Mouse (Mus musculus) myocyte (in vitro differentiated cells): ENCODE measurements at regions not wholly inside any gene's neighbourhood (a gene's known extent, or its start where the extent isn't known, plus 50 kb on each side); places are given as distances from the start of the nearest gene placed in this dataset.

Source experiments
- H3K27me3 ChIP-seq: one replicate; pipeline ENCODE4 v1.6.1; 2011; ENCODE audit not compliant: control insufficient read depth, insufficient read depth, insufficient read length
- H3K36me3 ChIP-seq: one replicate; pipeline ENCODE4 v1.6.1; 2011; ENCODE audit not compliant: control insufficient read depth, insufficient read depth
- H3K4me2 ChIP-seq: one replicate; pipeline ENCODE4 v1.6.1; 2011; ENCODE audit warnings: low read depth, control low read depth
- H3K4me3 ChIP-seq: one replicate; pipeline ENCODE4 v1.5.1; 2011; ENCODE audit warnings: mild to moderate bottlenecking, control low read depth, moderate library complexity
- H3K79me2 ChIP-seq: one replicate; pipeline ENCODE4 v1.6.1; 2011; ENCODE audit not compliant: control insufficient read depth, insufficient read depth
- H3ac ChIP-seq: one replicate; pipeline ENCODE4 v1.6.1; 2011; ENCODE audit not compliant: control insufficient read depth, insufficient read length
- CEBPB ChIP-seq: IDR thresholded peaks from 2 replicates; pipeline ENCODE4 v1.6.1; 2011; ENCODE audit warnings: mild to moderate bottlenecking, moderate library complexity; ENCODE audit not compliant: poor library complexity, insufficient read depth, severe bottlenecking
- E2F4 ChIP-seq: IDR thresholded peaks from one replicate; pipeline ENCODE4 v1.6.1; 2011; ENCODE audit warnings: mild to moderate bottlenecking, control low read depth, moderate library complexity; ENCODE audit not compliant: insufficient read depth
- MAX ChIP-seq: IDR thresholded peaks from one replicate; pipeline ENCODE4 v1.6.1; 2011; ENCODE audit warnings: low read depth, mild to moderate bottlenecking, control low read depth
- MYOD1 ChIP-seq, 3 experiments: IDR thresholded peaks; one replicate each; pipeline ENCODE4 v1.6.1; 2011; ENCODE audit warnings: control low read depth in 2 of 3, low read depth in 2 of 3, mild to moderate bottlenecking in 2 of 3, moderate library complexity in 1 of 3; ENCODE audit not compliant: insufficient read length in 2 of 3, control insufficient read depth in 1 of 3
- MYOG ChIP-seq, 3 experiments: IDR thresholded peaks; one replicate each; pipeline ENCODE4 v1.6.1; 2011; ENCODE audit warnings: control low read depth in 2 of 3, low read depth in 2 of 3, mild to moderate bottlenecking in 2 of 3; ENCODE audit not compliant: insufficient read length in 2 of 3, control insufficient read depth in 1 of 3, insufficient read depth in 1 of 3
- POLR2A ChIP-seq: IDR thresholded peaks from one replicate; pipeline ENCODE4 v1.6.1; 2011; ENCODE audit warnings: low read depth, mild to moderate bottlenecking, control low read depth, moderate library complexity; ENCODE audit not compliant: insufficient read length
- POLR2AphosphoS2 ChIP-seq: IDR thresholded peaks from one replicate; pipeline ENCODE4 v1.6.1; 2011; ENCODE audit warnings: low read depth, control low read depth; ENCODE audit not compliant: insufficient read length
- REST ChIP-seq: IDR thresholded peaks from one replicate; pipeline ENCODE4 v1.6.1; 2011; ENCODE audit warnings: mild to moderate bottlenecking, control low read depth, moderate library complexity; ENCODE audit not compliant: insufficient read depth, insufficient read length
- SRF ChIP-seq: IDR thresholded peaks from one replicate; pipeline ENCODE4 v1.6.1; 2011; ENCODE audit warnings: low read depth; ENCODE audit not compliant: control insufficient read depth, insufficient read length
- TCF12 ChIP-seq: IDR thresholded peaks from one replicate; pipeline ENCODE4 v1.6.1; 2011; ENCODE audit warnings: mild to moderate bottlenecking, control low read depth; ENCODE audit not compliant: poor library complexity, insufficient read depth, severe bottlenecking
- TCF3 ChIP-seq: IDR thresholded peaks from one replicate; pipeline ENCODE4 v1.6.1; 2011; ENCODE audit warnings: low read depth, control low read depth; ENCODE audit not compliant: insufficient read length
- USF1 ChIP-seq: IDR thresholded peaks from one replicate; pipeline ENCODE4 v1.6.1; 2011; ENCODE audit warnings: low read depth, mild to moderate bottlenecking, control low read depth, moderate library complexity

- H3K4me3 ChIP-seq = no peak overlapping the region
- no peak overlapping the region for H3K4me2 ChIP-seq
- no peaks in the 10 kb centered on the region for H3K36me3 ChIP-seq
- H3K27me3 ChIP-seq = no peaks in the 10 kb centered on the region
- H3K79me2 ChIP-seq = no peaks in the 10 kb centered on the region
- H3ac ChIP-seq = no peak overlapping the region
- TF ChIP-seq E2F4 = no peak
- TF ChIP-seq TCF3 = no peak
- no peak for TF ChIP-seq USF1
- TF ChIP-seq MAX = no peak
- no peak for TF ChIP-seq POLR2A
- TF ChIP-seq REST = no peak
- no peak for TF ChIP-seq MYOD1 (IDR thresholded peaks at IDR 0.05; ENCODE audit: control insufficient read depth in 1 of 3, insufficient read length in 2 of 3, low read depth in 2 of 3)
- no peak for TF ChIP-seq TCF12
- no peak for TF ChIP-seq SRF
- TF ChIP-seq MYOG (IDR thresholded peaks at IDR 0.05; ENCODE audit: control insufficient read depth in 1 of 3, insufficient read depth in 1 of 3, insufficient read length in 2 of 3, low read depth in 2 of 3) = no peak
Observed at GRCm38 (mm10) chr15:27359271-27359670, 107.2 kb upstream of the Ank start.

- H3K27me3 ChIP-seq = no peaks in the 10 kb centered on the region
- no peaks in the 10 kb centered on the region for H3K79me2 ChIP-seq
- no peak for TF ChIP-seq E2F4
- TF ChIP-seq SRF = no peak
- TF ChIP-seq MYOD1 (IDR thresholded peaks at IDR 0.05; ENCODE audit: control insufficient read depth in 1 of 3, insufficient read length in 2 of 3, low read depth in 2 of 3) = no peak
- no peak for TF ChIP-seq CEBPB
- no peak for TF ChIP-seq POLR2AphosphoS2
- TF ChIP-seq TCF3 = no peak
- no peak for TF ChIP-seq MAX
- no peak for TF ChIP-seq USF1
- no peak for TF ChIP-seq POLR2A
- TF ChIP-seq MYOG (IDR thresholded peaks at IDR 0.05; ENCODE audit: control insufficient read depth in 1 of 3, insufficient read depth in 1 of 3, insufficient read length in 2 of 3, low read depth in 2 of 3) = no peak
- no peak for TF ChIP-seq TCF12
- no peak for TF ChIP-seq REST
- no peak overlapping the region for H3K4me3 ChIP-seq
- no peak overlapping the region for H3K4me2 ChIP-seq
- H3ac ChIP-seq = no peak overlapping the region
- no peaks in the 10 kb centered on the region for H3K36me3 ChIP-seq
Observed at GRCm38 (mm10) chr15:27374517-27374916, 92.0 kb upstream of the Ank start.

GRCm38 (mm10) chr15:27378601-27379094 lies 87.8 kb upstream of the Ank start:
- H3K4me3 ChIP-seq = no peak overlapping the region
- no peaks in the 10 kb centered on the region for H3K27me3 ChIP-seq
- no peaks in the 10 kb centered on the region for H3K79me2 ChIP-seq
- H3K36me3 ChIP-seq = no peaks in the 10 kb centered on the region
- TF ChIP-seq SRF (no peak), MYOD1 (IDR thresholded peaks at IDR 0.05; ENCODE audit: control insufficient read depth in 1 of 3, insufficient read length in 2 of 3, low read depth in 2 of 3) (no peak), TCF12 (no peak), MYOG (IDR thresholded peaks at IDR 0.05; ENCODE audit: control insufficient read depth in 1 of 3, insufficient read depth in 1 of 3, insufficient read length in 2 of 3, low read depth in 2 of 3) (no peak), TCF3 (no peak), CEBPB (no peak), USF1 (no peak), MAX (no peak), REST (no peak), POLR2A (no peak), POLR2AphosphoS2 (no peak), E2F4 (no peak)
- H3ac ChIP-seq = no peak overlapping the region
- peak overlapping the region; percentile 44 for H3K4me2 ChIP-seq

DNA sequence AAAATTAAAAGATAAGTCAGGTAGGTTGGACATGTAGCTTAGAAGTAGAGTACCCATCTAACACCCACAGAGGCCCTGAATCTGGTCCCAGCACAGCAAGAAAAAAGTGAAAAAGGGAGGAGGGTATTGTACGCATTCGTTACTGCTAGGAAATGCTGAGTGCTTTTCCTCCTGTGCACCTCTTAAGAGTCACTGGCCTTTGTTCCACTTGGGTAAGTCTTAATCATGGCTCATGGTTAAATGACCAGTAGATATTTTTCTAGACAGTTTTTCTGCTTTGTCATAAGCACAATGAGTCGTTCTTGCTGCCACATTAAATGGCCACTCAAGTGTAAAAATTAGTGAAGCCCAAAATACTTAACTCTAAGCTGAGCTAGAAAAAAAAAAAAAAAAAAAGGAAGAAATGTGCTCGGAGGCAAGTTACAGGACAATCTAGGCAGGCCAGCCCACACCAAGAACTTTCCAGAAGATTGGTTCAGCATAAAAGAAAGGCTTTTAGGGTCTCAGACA lies 86.0 kb upstream of the Ank start:
- TF ChIP-seq TCF3 (no peak), TCF12 (no peak), MYOG (IDR thresholded peaks at IDR 0.05; ENCODE audit: control insufficient read depth in 1 of 3, insufficient read depth in 1 of 3, insufficient read length in 2 of 3, low read depth in 2 of 3) (no peak), POLR2A (no peak), USF1 (no peak), SRF (no peak), MAX (no peak), E2F4 (no peak), POLR2AphosphoS2 (no peak), MYOD1 (IDR thresholded peaks at IDR 0.05; ENCODE audit: control insufficient read depth in 1 of 3, insufficient read length in 2 of 3, low read depth in 2 of 3) (no peak), REST (no peak), CEBPB (no peak)
- Histone ChIP-seq H3K36me3 (no peaks in the 10 kb centered on the region), H3K4me2 (peak overlapping the region; percentile 57), H3ac (no peak overlapping the region), H3K27me3 (no peaks in the 10 kb centered on the region), H3K4me3 (no peak overlapping the region), H3K79me2 (no peaks in the 10 kb centered on the region)
